Mouse (Mus musculus) ES-Bruce4 (cell line): ENCODE data around the gene Vmn1r55.

Source experiments
- CTCF ChIP-seq: IDR thresholded peaks from one replicate; pipeline ENCODE4 v1.8.1; 2011; ENCODE audit warnings: low read depth, low read length
- EP300 ChIP-seq: IDR thresholded peaks from 2 replicates; pipeline ENCODE4 v1.6.1; 2011; ENCODE audit warnings: low read depth, low read length; ENCODE audit not compliant: insufficient read depth
- POLR2A ChIP-seq: IDR thresholded peaks from one replicate; pipeline ENCODE4 v1.8.1; 2011; ENCODE audit warnings: low read length; ENCODE audit not compliant: insufficient read depth

DNA sequence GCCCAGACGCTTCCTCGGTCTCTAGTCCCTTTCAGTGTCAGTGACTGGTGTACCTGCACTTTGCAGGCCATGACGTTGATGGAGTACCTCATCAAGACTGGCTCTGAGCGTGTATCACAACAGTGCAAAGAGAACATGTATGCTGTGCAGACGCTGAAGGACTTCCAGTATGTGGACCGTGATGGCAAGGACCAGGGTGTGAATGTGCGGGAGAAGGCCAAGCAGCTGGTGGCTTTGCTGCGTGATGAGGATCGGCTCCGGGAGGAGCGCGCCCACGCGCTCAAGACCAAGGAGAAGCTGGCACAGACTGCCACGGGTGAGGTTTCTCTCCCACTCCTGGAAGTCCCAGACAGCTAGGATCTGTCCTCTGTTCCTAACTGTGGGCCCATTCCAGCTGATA, 59.6 kb downstream of the Vmn1r55 start:
- no peak for TF ChIP-seq EP300
- TF ChIP-seq CTCF, result no peak
- no peak for TF ChIP-seq POLR2A
